Comparison of ENCODE assay signal across 8 mouse cellular contexts in genomic region chr7:109852752-109853212, GRCm38 (mm10). TPM values are rescaled to one million over a fixed set of nuclear protein-coding genes. Genes with fewer than 3 reads are reported as not detected.
DNase-seq lines count a peak whose midpoint lies in the region; ATAC-seq and TF ChIP-seq lines count a peak whose summit lies in the region.

No protein-coding gene starts in this region.

- H3K4me2 ChIP-seq in kidney, postnatal 0 days (ENCODE audit: low read length) = no peak overlapping the region
- 0 out of 2 replicates have a peak overlapping the region, but pooled peaks have one; percentile 1 for H3K4me2 ChIP-seq in heart, embryonic 13.5 days

- H3K36me3 ChIP-seq in kidney, postnatal 0 days (ENCODE audit: insufficient read depth, low read length) = no peaks in the 10 kb centered on the region
- H3K36me3 ChIP-seq in heart, embryonic 13.5 days = no peaks in the 10 kb centered on the region

- no peak overlapping the region for H3K9ac ChIP-seq in kidney, postnatal 0 days (ENCODE audit: low read depth, low read length)
- H3K9ac ChIP-seq in heart, embryonic 13.5 days = peak overlapping the region; percentile 37; the same call in 1 of the 2 replicates

- 32% methylated on average over 7 of the region's 7 CpGs for WGBS in kidney, postnatal 0 days
- 18% methylated on average over 7 of the region's 7 CpGs for WGBS in heart, embryonic 13.5 days

- H3K27me3 ChIP-seq in kidney, postnatal 0 days (ENCODE audit: insufficient read depth, low read length) = no peaks in the 10 kb centered on the region
- H3K27me3 ChIP-seq in heart, embryonic 13.5 days (replicated peaks) = no peaks in the 10 kb centered on the region

- ATAC-seq in kidney, postnatal 0 days (replicated peaks; ENCODE audit: low FRiP score, low read depth) = no peak
- no peak for ATAC-seq in heart, embryonic 13.5 days (ENCODE audit: extremely low read depth, insufficient number of reproducible peaks, low FRiP score, low TSS enrichment)
- peak; percentile 89 for ATAC-seq in megakaryocyte-erythroid progenitor cell, adult 5-6 weeks (replicated peaks; ENCODE audit: low FRiP score, low TSS enrichment, poor library complexity, severe bottlenecking)
- no peak for ATAC-seq in monocyte, adult 5-6 weeks (replicated peaks; ENCODE audit: insufficient number of reproducible peaks, low FRiP score, low TSS enrichment, poor library complexity, severe bottlenecking)

- TF ChIP-seq CTCF in kidney, postnatal 0 days (IDR thresholded peaks at IDR 0.05; ENCODE audit: low read depth) = no peak

- H3K4me1 ChIP-seq in kidney, postnatal 0 days (replicated peaks; ENCODE audit: insufficient read depth, low read length) = no peaks in the 10 kb centered on the region
- H3K4me1 ChIP-seq in heart, embryonic 13.5 days = peaks cover 58% of the 10 kb centered on the region

- no peak overlapping the region for H3K4me3 ChIP-seq in kidney, postnatal 0 days (replicated peaks; ENCODE audit: low read depth, low read length)
- no peak overlapping the region for H3K4me3 ChIP-seq in heart, embryonic 13.5 days

- no peak overlapping the region for H3K27ac ChIP-seq in kidney, postnatal 0 days
- no peak overlapping the region for H3K27ac ChIP-seq in heart, embryonic 13.5 days (replicated peaks)

- peak; percentile 21 for DNase-seq in kidney, postnatal 0 days (ENCODE audit: low spot score)
- no peak for DNase-seq in kidney, adult 8-10 months
- DNase-seq in adrenal gland, postnatal 14 days = peak; percentile 62
- DNase-seq in retina, embryonic 14.5 days (ENCODE audit: low spot score) = no peak
- DNase-seq in ovary, postnatal 10 days (ENCODE audit: low spot score) = no peak

- H3K9me3 ChIP-seq in kidney, postnatal 0 days (replicated peaks; ENCODE audit: low read length) = no peaks in the 10 kb centered on the region
- H3K9me3 ChIP-seq in heart, embryonic 13.5 days = no peaks in the 10 kb centered on the region

RNA-seq across cellular contexts. Expression of gene Scube2, which starts 12.7 kb away (rescaled TPM):
- 2.0 and 2.2 TPM in 2 replicates for polyA plus RNA-seq in kidney, postnatal 0 days (2015; fragmentation: Nextera tagmentation; extraction: Ambion mirVana)
- total RNA-seq in adrenal gland, postnatal 14 days (2021) = 0.64 and 0.78 TPM in 2 replicates
- polyA plus RNA-seq in heart, embryonic 13.5 days (2015; fragmentation: Nextera tagmentation; extraction: Ambion mirVana) = 7.6 and 8.6 TPM in 2 replicates
- total RNA-seq in megakaryocyte-erythroid progenitor cell, adult 5-6 weeks (2014; fragmentation: Nextera tagmentation) = not detected in 2 replicates
- not detected in 2 replicates for total RNA-seq in megakaryocyte-erythroid progenitor cell, adult 5-6 weeks (2017)
- total RNA-seq in monocyte, adult 5-6 weeks (2017) = not detected in 3 replicates

Comparison
In these comparisons a context has a peak if more than half of its experiments do, and no peak if none do; other contexts are left out.
1. DNase-seq: peak in kidney, postnatal 0 days (single experiment) and adrenal gland, postnatal 14 days (single experiment); none in kidney, adult 8-10 months (0 of 2), retina, embryonic 14.5 days (single experiment) and ovary, postnatal 10 days (single experiment).